13 mouse cellular contexts compared by ENCODE assay signal in genomic region chr2:80126663-80127062, GRCm38 (mm10). TPM values are rescaled to one million over a fixed set of nuclear protein-coding genes. Genes with fewer than 3 reads are reported as not detected.
A peak's percentile ranks its signal among the peaks of the same experiment; 100 is the strongest.
DNase-seq lines count a peak whose midpoint lies in the region; ATAC-seq and TF ChIP-seq lines count a peak whose summit lies in the region.
"Had no signal": no experiment of that assay in that cellular context is flagged by ENCODE, and none has a peak within 500 bp of the region (broad histone marks: within the 10 kb centered on the region; RNA-seq: fewer than 3 reads in every experiment).

No protein-coding gene starts in this region.

- 7% methylated on average over 4 of the region's 4 CpGs for WGBS in hindbrain, embryonic 13.5 days
- WGBS in hindbrain, embryonic 10.5 days: 22% methylated on average over 4 of the region's 4 CpGs
- 11% methylated on average over 4 of the region's 4 CpGs for WGBS in hindbrain, postnatal 0 days
- 57% methylated on average over 4 of the region's 4 CpGs for WGBS in heart, adult 2 months

- H3K4me3 ChIP-seq in hindbrain, embryonic 13.5 days: no peak overlapping the region
- no peak overlapping the region for H3K4me3 ChIP-seq in hindbrain, embryonic 10.5 days
- H3K4me3 ChIP-seq in hindbrain, postnatal 0 days (ENCODE audit: low read length): peak overlapping the region; percentile 6; the same call in 1 of the 2 replicates
- no peak overlapping the region for H3K4me3 ChIP-seq in heart, adult 2 months
- H3K4me3 ChIP-seq: heart, embryonic 12.5 days; lung, embryonic 15.5 days had no signal

- no peak for TF ChIP-seq POLR2A in heart, adult 2 months (IDR thresholded peaks at IDR 0.05; ENCODE audit: insufficient read depth, low read depth, low read length)

- H3K27me3 ChIP-seq in hindbrain, embryonic 13.5 days: peaks cover 16% of the 10 kb centered on the region
- no peaks in the 10 kb centered on the region for H3K27me3 ChIP-seq in hindbrain, embryonic 10.5 days (ENCODE audit: insufficient read depth, poor library complexity, severe bottlenecking)
- H3K27me3 ChIP-seq in hindbrain, postnatal 0 days (ENCODE audit: insufficient read depth, low read length): no peaks in the 10 kb centered on the region
- H3K27me3 ChIP-seq in heart, adult 2 months (ENCODE audit: control insufficient read depth, insufficient read depth, low read length): no peaks in the 10 kb centered on the region
- H3K27me3 ChIP-seq: heart, embryonic 12.5 days; lung, embryonic 15.5 days had no signal

- H3K4me2 ChIP-seq in hindbrain, embryonic 13.5 days: peak overlapping the region; percentile 25; the same call in 1 of the 2 replicates
- peak overlapping the region; percentile 37 for H3K4me2 ChIP-seq in hindbrain, postnatal 0 days (ENCODE audit: low read depth, low read length)
- H3K4me2 ChIP-seq: heart, embryonic 12.5 days; lung, embryonic 15.5 days had no signal

- no peak for ATAC-seq in hindbrain, embryonic 13.5 days (ENCODE audit: low FRiP score)
- ATAC-seq in hindbrain, postnatal 0 days: no peak

- no peak for DNase-seq in hindbrain, embryonic 10.5 days (ENCODE audit: low spot score)
- peak; percentile 71 for DNase-seq in ES-CJ7 (ENCODE audit: low read depth, low spot score)
- DNase-seq in embryo, embryonic 11 days: peak; percentile 4
- peak; percentile 11 for DNase-seq in hindbrain, postnatal 0 days (ENCODE audit: low spot score)
- no peak for DNase-seq in thymus, postnatal 10 days (ENCODE audit: low spot score in 2 of 2)
- DNase-seq in heart, adult 2 months: no peak
- DNase-seq in adrenal gland, postnatal 4 days (ENCODE audit: low spot score in 2 of 2): no peak
- DNase-seq: cerebellum, postnatal 25 days; spleen, adult 18-20 months had no signal

- H3K27ac ChIP-seq in hindbrain, embryonic 13.5 days: no peak overlapping the region
- H3K27ac ChIP-seq in hindbrain, embryonic 10.5 days: no peak overlapping the region
- no peak overlapping the region for H3K27ac ChIP-seq in hindbrain, postnatal 0 days
- no peak overlapping the region for H3K27ac ChIP-seq in heart, adult 2 months
- H3K27ac ChIP-seq: lung, embryonic 15.5 days had no signal

- H3K9ac ChIP-seq in hindbrain, embryonic 13.5 days: no peak overlapping the region
- no peak overlapping the region for H3K9ac ChIP-seq in hindbrain, postnatal 0 days (replicated peaks; ENCODE audit: low read length)
- no peak overlapping the region for H3K9ac ChIP-seq in heart, adult 2 months (ENCODE audit: low read depth, low read length)
- H3K9ac ChIP-seq: heart, embryonic 12.5 days; lung, embryonic 15.5 days had no signal

- no peaks in the 10 kb centered on the region for H3K9me3 ChIP-seq in hindbrain, embryonic 13.5 days
- H3K9me3 ChIP-seq in hindbrain, embryonic 10.5 days: no peaks in the 10 kb centered on the region
- H3K9me3 ChIP-seq in hindbrain, postnatal 0 days (ENCODE audit: low read length): no peaks in the 10 kb centered on the region
- H3K9me3 ChIP-seq: heart, embryonic 12.5 days; lung, embryonic 15.5 days had no signal

- no peak for TF ChIP-seq CTCF in hindbrain, postnatal 0 days (IDR thresholded peaks at IDR 0.05; ENCODE audit: low read depth)
- no peak for TF ChIP-seq CTCF in heart, adult 2 months (IDR thresholded peaks at IDR 0.05)

- intact Hi-C loops in heart, adult 2 months (cut with DNase I): no loop called here

- no peak for TF ChIP-seq EP300 in heart, adult 2 months (IDR thresholded peaks at IDR 0.05; ENCODE audit: insufficient read depth, low read depth, low read length)

- no peaks in the 10 kb centered on the region for H3K36me3 ChIP-seq in hindbrain, embryonic 13.5 days
- no peaks in the 10 kb centered on the region for H3K36me3 ChIP-seq in hindbrain, embryonic 10.5 days
- no peaks in the 10 kb centered on the region for H3K36me3 ChIP-seq in hindbrain, postnatal 0 days (ENCODE audit: insufficient read depth, low read length)
- no peaks in the 10 kb centered on the region for H3K36me3 ChIP-seq in heart, adult 2 months (ENCODE audit: control insufficient read depth, insufficient read depth, low read length)
- H3K36me3 ChIP-seq: heart, embryonic 12.5 days; lung, embryonic 15.5 days had no signal

- peaks cover 20% of the 10 kb centered on the region for H3K4me1 ChIP-seq in hindbrain, embryonic 13.5 days (replicated peaks)
- H3K4me1 ChIP-seq in hindbrain, embryonic 10.5 days (replicated peaks): peaks cover 22% of the 10 kb centered on the region
- H3K4me1 ChIP-seq in hindbrain, postnatal 0 days (ENCODE audit: insufficient read depth, low read length): peaks cover 3% of the 10 kb centered on the region; the same call in 1 of the 2 replicates
- H3K4me1 ChIP-seq in heart, adult 2 months (ENCODE audit: control insufficient read depth, insufficient read depth, low read length): no peaks in the 10 kb centered on the region

- H3K79me2 ChIP-seq in heart, adult 2 months (replicated peaks; ENCODE audit: control insufficient read depth, insufficient read depth, low read length): no peaks in the 10 kb centered on the region

RNA-seq across cellular contexts. Expression of gene Pde1a, which starts 2.6 kb away (rescaled TPM):
- polyA plus RNA-seq in hindbrain, embryonic 13.5 days (2015; fragmentation: Nextera tagmentation; extraction: Ambion mirVana): 4.6 TPM in 2 replicates
- 0.19 and 0.55 TPM in 2 replicates for polyA plus RNA-seq in hindbrain, embryonic 10.5 days (2016; fragmentation: Nextera tagmentation; extraction: Ambion mirVana)
- total RNA-seq in hindbrain, postnatal 0 days (2014; rRNA removed): 18.1 and 19.6 TPM in 2 replicates
- polyA plus RNA-seq in hindbrain, postnatal 0 days (2015; fragmentation: Nextera tagmentation; extraction: Ambion mirVana): 17.8 and 18.8 TPM in 2 replicates
- 1 to 10 TPM; 6.2 to 8.5 TPM for total RNA-seq in heart, adult 2 months (2021)
- polyA plus RNA-seq in heart, adult 2 months (2012; rRNA removed): 4.9 and 11.1 TPM in 2 replicates
- total RNA-seq in adrenal gland, postnatal 4 days (2021): 10 to 100 TPM; 16.3 to 18.7 TPM
- total RNA-seq: monocyte, adult 5-6 weeks had no signal

Comparison
In these comparisons a context has a peak if more than half of its experiments do, and no peak if none do; other contexts are left out.
1. DNase-seq: peak in ES-CJ7 (single experiment), embryo, embryonic 11 days (single experiment) and hindbrain, postnatal 0 days (single experiment); none in hindbrain, embryonic 10.5 days (single experiment), thymus, postnatal 10 days (0 of 2), heart, adult 2 months (0 of 2) and adrenal gland, postnatal 4 days (0 of 2).